Mouse (Mus musculus) brown adipose tissue, adult 24 weeks (tissue): Measurements from ENCODE around the gene Tsnax. TPM values are rescaled to one million over a fixed set of nuclear protein-coding genes. Genes with fewer than 3 reads are reported as not detected.

ENCODE experiments used
- H3K27ac ChIP-seq: fragments of 200-500 bp; replicated peaks from 2 replicates; pipeline ENCODE4 v1.5.1; 2012; ENCODE audit warnings: low read depth, mild to moderate bottlenecking, low read length
- H3K4me1 ChIP-seq: fragments of 200-500 bp; 2 replicates; pipeline ENCODE4 v1.6.1; 2012; ENCODE audit warnings: low read length, mixed read lengths; ENCODE audit not compliant: control insufficient read depth, insufficient read depth, insufficient read length
- H3K4me3 ChIP-seq: fragments of 200-500 bp; 2 replicates; pipeline ENCODE4 v1.5.1; 2012; ENCODE audit warnings: low read depth, mild to moderate bottlenecking, low read length, moderate library complexity; ENCODE audit not compliant: insufficient read depth
- polyA plus RNA-seq: library from polyadenylated mRNA; stranded (reverse); fragments of >200 nt; gene quantifications from 2 replicates; pipeline ENCODE4 v1.2.4, GENCODE M21; 2012; ENCODE audit not compliant: missing spikeins, insufficient read depth, insufficient read length

Gene Tsnax
- polyA plus RNA-seq, 1 experiment, result 34.8 TPM

DNA sequence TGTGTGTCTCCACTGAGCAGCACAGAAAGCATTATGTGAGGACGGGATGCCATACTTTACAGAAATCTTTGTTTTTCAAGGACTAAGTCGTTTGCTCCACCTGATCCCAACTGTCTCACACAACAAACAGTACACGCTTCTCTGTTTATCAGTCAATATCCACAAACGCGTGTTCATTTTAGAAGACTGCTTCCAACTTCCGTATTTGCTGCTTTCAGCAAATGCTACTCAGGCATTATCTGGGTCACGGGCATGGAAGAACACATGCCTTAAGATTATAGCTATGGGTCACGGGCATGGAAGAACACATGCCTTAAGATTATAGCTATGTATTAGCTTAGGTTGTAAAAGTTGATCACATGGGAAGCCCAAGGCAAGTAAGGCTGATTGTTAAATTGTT, 48.1 kb downstream of the Tsnax start:
- no peak overlapping the region for H3K4me3 ChIP-seq
- no peaks in the 10 kb centered on the region for H3K4me1 ChIP-seq
- no peak overlapping the region for H3K27ac ChIP-seq

DNA sequence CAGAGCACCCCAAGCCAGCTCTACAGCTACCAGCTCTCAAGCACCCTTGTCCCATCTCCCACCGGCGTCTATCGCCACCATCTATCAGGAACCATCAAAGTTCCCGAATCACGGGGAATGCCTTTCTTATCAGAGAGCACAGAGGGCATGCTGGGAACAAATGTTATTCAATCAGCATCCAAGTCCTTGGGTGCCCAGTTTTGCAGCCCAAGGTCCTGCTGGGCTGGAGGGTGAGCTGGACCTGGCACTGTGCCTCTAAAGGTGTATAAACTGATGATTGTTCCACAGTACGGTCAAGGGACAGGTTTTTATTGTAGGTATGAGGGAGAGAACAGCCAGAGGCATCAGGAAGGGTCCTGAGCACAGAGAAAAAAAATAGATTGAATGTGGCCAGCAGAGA, 52.8 kb downstream of the Tsnax start:
- no peak overlapping the region for H3K4me3 ChIP-seq
- no peak overlapping the region for H3K27ac ChIP-seq

GRCm38 (mm10) chr8:125066913-125067595, 54.3 kb downstream of the Tsnax start:
- H3K4me3 ChIP-seq, result peak overlapping the region; percentile 33
- H3K27ac ChIP-seq, result peak overlapping the region; percentile 97
- 0 out of 2 replicates have a peak, but pooled peaks cover 3% of the 10 kb centered on the region for H3K4me1 ChIP-seq

More for the DNA sequence above, 52.8 kb downstream of the Tsnax start:
- H3K4me1 ChIP-seq, result 0 out of 2 replicates have a peak, but pooled peaks cover 3% of the 10 kb centered on the region

GRCm38 (mm10) chr8:125067596-125067960, 54.8 kb downstream of the Tsnax start:
- Histone ChIP-seq H3K4me3 (no peak overlapping the region), H3K27ac (peak overlapping the region; percentile 97), H3K4me1 (0 out of 2 replicates have a peak, but pooled peaks cover 3% of the 10 kb centered on the region)

GRCm38 (mm10) chr8:125068146-125068905, 55.5 kb downstream of the Tsnax start:
- Histone ChIP-seq H3K4me3 (no peak overlapping the region), H3K4me1 (peaks cover 3% of the 10 kb centered on the region; the same call in 1 of the 2 replicates), H3K27ac (peak overlapping the region; percentile 97)

DNA sequence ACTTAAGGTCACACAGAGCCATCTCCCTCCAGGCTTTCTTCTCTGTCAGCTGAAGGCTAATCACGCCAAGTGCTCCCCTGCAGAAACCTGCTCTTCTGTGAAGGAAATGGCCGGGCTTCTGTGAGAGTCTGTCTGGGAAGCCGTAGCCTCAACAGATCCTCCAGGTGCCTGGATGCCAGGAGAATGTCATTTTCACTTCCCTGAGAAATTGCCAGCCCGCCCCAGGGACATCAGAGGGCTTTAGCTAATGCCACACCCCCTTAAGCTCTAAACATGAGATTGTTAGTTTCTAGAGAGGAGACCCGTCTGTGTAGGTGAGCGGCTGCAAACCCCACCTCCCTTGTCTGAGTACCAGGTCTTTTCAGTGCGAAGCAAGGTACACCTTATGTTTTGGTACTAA, 56.5 kb downstream of the Tsnax start:
- Histone ChIP-seq H3K27ac (no peak overlapping the region), H3K4me3 (no peak overlapping the region), H3K4me1 (peaks cover 7% of the 10 kb centered on the region)

- no peak overlapping the region for H3K4me3 ChIP-seq
- H3K4me1 ChIP-seq, result peaks cover 7% of the 10 kb centered on the region
- H3K27ac ChIP-seq, result no peak overlapping the region
These were observed 56.9 kb downstream of the Tsnax start for GRCm38 (mm10) chr8:125069733-125070132.

DNA sequence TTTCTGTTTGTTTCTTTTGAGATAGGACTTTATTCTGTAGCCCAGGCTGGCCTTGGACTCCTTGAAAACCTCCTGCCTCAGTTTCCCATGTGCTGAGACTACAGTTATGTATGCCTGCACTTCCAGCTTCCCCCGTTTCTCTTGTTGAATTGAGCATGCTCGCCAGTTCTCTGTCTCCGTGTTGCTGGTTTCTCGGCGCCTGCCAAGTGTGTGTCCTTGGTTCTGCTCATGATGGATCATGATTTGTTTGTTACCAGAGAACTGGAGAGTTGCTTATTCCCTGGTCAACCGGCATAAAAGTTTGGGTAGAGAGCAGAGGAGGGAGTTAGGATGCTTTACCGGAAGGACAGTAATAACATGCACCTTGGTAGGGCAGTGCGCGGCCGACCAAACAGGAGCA, 61.3 kb downstream of the Tsnax start:
- Histone ChIP-seq H3K4me1 (peaks cover 4% of the 10 kb centered on the region), H3K27ac (no peak overlapping the region), H3K4me3 (no peak overlapping the region)

DNA sequence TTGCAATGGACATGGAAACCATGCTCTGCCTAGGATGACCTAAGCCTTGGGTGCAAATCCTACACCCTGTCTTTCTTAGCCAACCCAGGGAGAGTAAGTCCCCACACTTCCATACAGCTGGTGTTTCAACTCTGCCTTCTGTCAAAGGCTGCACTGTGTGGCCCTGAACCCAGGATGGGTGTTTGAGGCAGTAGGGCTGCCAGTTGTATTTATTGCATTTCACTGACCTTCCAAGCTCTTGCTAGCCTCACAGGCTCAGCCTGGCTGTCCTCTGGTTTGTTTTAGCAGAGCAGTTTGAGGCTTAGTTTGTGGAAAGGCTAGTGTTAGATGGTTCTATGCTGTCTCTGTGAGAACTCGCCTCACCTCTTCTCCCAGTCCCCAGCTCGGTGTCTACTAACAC, 61.8 kb downstream of the Tsnax start:
- H3K4me3 ChIP-seq, result no peak overlapping the region
- H3K27ac ChIP-seq, result no peak overlapping the region
- peaks cover 4% of the 10 kb centered on the region for H3K4me1 ChIP-seq

GRCm38 (mm10) chr8:125075389-125075788, 62.6 kb downstream of the Tsnax start:
- no peak overlapping the region for H3K4me3 ChIP-seq
- H3K4me1 ChIP-seq, result peaks cover 4% of the 10 kb centered on the region
- H3K27ac ChIP-seq, result no peak overlapping the region

GRCm38 (mm10) chr8:125077326-125077725, 64.5 kb downstream of the Tsnax start:
- Histone ChIP-seq H3K4me1 (peaks cover 4% of the 10 kb centered on the region), H3K27ac (no peak overlapping the region), H3K4me3 (no peak overlapping the region)

DNA sequence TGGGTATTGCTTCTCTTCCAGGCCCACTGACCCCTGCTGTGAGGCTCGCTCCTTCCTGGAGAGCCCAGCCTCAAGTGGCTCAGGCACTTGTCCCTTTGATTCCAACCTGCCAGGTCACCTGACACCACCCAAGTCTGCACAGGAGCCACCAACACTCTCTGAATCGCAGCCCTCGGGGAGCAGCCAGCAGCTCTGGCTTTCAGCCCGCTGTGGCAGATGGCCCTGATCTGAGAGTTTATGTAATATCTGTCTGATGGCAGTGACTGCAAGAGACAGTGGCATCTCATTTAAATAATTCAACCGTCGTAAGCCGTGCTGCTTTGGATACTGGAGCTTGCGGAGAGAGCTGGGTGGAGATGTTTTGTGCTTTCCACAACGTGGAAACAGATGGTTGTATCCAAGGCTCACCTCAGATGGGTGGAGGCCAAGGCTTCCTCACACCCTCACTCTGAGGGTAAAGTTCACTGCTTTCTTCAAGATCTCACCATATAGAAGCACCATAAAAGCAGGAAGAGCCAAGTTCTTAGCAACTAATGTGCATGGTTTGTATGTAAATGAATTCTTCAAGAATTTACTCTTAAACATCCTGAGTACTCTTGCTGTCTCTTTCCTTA, 66.1 kb downstream of the Tsnax start:
- Histone ChIP-seq H3K4me1 (peaks cover 5% of the 10 kb centered on the region), H3K27ac (no peak overlapping the region), H3K4me3 (no peak overlapping the region)

- Histone ChIP-seq H3K4me3 (no peak overlapping the region), H3K27ac (no peak overlapping the region), H3K4me1 (peaks cover 12% of the 10 kb centered on the region)
These were observed 67.9 kb downstream of the Tsnax start for GRCm38 (mm10) chr8:125080388-125081344.

- Histone ChIP-seq H3K4me3 (no peak overlapping the region), H3K27ac (peak overlapping the region; percentile 90), H3K4me1 (peaks cover 12% of the 10 kb centered on the region)
These were observed 70.9 kb downstream of the Tsnax start for GRCm38 (mm10) chr8:125083746-125084145.
